Mouse (Mus musculus): Measurements from ENCODE around the gene Oxld1.

Oxld1 gene

GRCm38 (mm10) chr11:120457772-120458751, at the start of gene Oxld1, which contains the start of gene Ccdc137:
Oxld1 (minus strand) TSS chr11:120458068.
Ccdc137 (plus strand) TSS chr11:120458115.
- DNase-seq: peak; percentile 77 to 87

GRCm38 (mm10) chr11:120506899-120507298, 49.0 kb upstream of the Oxld1 start:
- DNase-seq: peak; percentile 67 to 78

GRCm38 (mm10) chr11:120505661-120506060, 47.8 kb upstream of the Oxld1 start:
- peak in 1 of 2 experiments; percentile 52 for DNase-seq

GRCm38 (mm10) chr11:120501701-120502100, 43.8 kb upstream of the Oxld1 start:
- DNase-seq: no peak

GRCm38 (mm10) chr11:120501018-120501417, 43.1 kb upstream of the Oxld1 start:
- no peak for DNase-seq

- DNase-seq: peak; percentile 94 to 95
These were observed 42.5 kb upstream of the Oxld1 start for GRCm38 (mm10) chr11:120500357-120500756.

GRCm38 (mm10) chr11:120499894-120500293, 42.0 kb upstream of the Oxld1 start:
- peak in 1 of 2 experiments; percentile 51 for DNase-seq

- DNase-seq: no peak
These were observed 41.0 kb upstream of the Oxld1 start for GRCm38 (mm10) chr11:120498891-120499290.

- no peak for DNase-seq
These were observed 40.4 kb upstream of the Oxld1 start for GRCm38 (mm10) chr11:120498226-120498625.

- peak in 1 of 2 experiments; percentile 60 for DNase-seq
These were observed 39.6 kb upstream of the Oxld1 start for GRCm38 (mm10) chr11:120497436-120497835.

GRCm38 (mm10) chr11:120493911-120494310, 36.0 kb upstream of the Oxld1 start:
- DNase-seq: no peak

- peak; percentile 65 to 67 for DNase-seq
These were observed 35.5 kb upstream of the Oxld1 start for GRCm38 (mm10) chr11:120493351-120493750.

- DNase-seq: no peak
These were observed 35.0 kb upstream of the Oxld1 start for GRCm38 (mm10) chr11:120492878-120493203.

- peak; percentile 73 to 74 for DNase-seq
These were observed 34.4 kb upstream of the Oxld1 start for GRCm38 (mm10) chr11:120492024-120492877.

GRCm38 (mm10) chr11:120491317-120492023, 33.6 kb upstream of the Oxld1 start, which contains the start of gene Slc25a10:
Slc25a10 (plus strand) TSS chr11:120491840.
- DNase-seq: peak; percentile 94 to 97

GRCm38 (mm10) chr11:120490291-120491046, 32.6 kb upstream of the Oxld1 start:
- DNase-seq: no peak

- DNase-seq: peak; percentile 84 to 93
These were observed 31.3 kb upstream of the Oxld1 start for GRCm38 (mm10) chr11:120489054-120489761.

- DNase-seq: no peak
These were observed 30.6 kb upstream of the Oxld1 start for GRCm38 (mm10) chr11:120488516-120488915.

GRCm38 (mm10) chr11:120485251-120485650, 27.4 kb upstream of the Oxld1 start:
- DNase-seq: peak; percentile 73 to 80

GRCm38 (mm10) chr11:120484265-120484981, 26.6 kb upstream of the Oxld1 start, which contains the start of gene Mrpl12:
Mrpl12 (plus strand) TSS chr11:120484613.
- peak; percentile 91 to 94 for DNase-seq

Data from kidney, postnatal 36 days (tissue).